Mouse (Mus musculus): ENCODE data around the gene Olfr1418. TPM values are rescaled to one million over a fixed set of nuclear protein-coding genes. Genes with fewer than 3 reads are reported as not detected.

The Olfr1418 gene
- total RNA-seq, 2 experiments from 2014 or later: not detected

- no peak for DNase-seq (ENCODE audit: low spot score in 2 of 2)
These were observed 49.0 kb downstream of the Olfr1418 start for GRCm38 (mm10) chr19:11811688-11812365.

GRCm38 (mm10) chr19:11810856-11811255, 50.0 kb downstream of the Olfr1418 start:
- no peak for DNase-seq (ENCODE audit: low spot score in 2 of 2)

DNA sequence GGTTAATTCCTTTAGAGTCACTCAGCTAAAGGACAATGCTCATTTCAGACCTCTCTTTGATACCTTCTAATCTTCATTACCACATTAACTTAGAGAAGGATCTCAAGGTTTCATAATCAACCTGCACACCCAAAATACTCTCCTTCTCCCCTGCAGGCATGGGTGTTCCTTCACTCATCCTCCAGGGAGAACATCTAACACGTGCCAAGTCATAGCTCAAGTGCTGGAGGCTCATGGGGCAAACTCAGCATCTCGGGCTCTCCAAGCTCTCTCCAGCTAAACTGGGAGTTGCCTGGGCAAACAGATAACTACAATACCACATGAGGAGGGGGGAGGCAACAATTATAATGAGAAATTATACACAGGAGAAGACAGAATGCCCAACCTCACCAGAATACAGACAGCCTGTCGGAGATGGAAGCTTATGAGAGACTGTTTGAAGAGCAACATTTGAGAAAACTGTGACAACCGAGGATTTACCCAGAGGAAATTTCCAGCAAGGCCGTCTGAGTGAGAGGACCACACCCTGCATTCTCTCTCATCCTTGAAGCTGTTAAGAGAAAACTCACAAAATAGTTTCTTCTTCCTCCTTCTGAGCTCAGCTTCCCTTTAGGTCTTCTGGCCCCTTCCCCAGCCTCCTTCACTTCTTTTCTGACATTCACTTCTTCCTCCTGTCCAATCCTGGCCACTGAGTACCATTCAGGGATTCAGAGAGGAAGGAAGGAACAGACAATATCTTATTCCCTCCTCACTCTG, 50.7 kb downstream of the Olfr1418 start:
- no peak for DNase-seq (ENCODE audit: low spot score in 2 of 2)

DNA sequence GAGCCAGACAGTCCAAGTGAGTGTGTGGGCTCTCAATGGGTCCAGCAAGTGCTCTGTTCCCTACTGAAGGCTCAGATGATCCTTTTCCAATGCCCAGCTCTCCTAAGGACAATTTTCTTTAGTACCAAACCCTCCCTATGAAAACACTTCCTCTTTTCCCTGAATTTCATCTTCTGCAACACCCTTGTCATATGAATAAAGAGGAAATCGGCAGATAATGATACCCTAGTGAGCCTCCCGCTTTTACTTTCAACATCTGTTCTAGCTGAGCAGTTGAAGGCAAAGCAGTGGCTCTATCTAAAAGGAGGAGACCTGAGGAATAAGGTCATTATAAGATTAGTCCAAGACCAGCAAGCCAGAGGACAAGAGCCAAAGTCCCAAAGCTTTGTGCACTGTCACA, 52.4 kb downstream of the Olfr1418 start:
- no peak for DNase-seq (ENCODE audit: low spot score in 2 of 2)

GRCm38 (mm10) chr19:11807822-11808221, 53.0 kb downstream of the Olfr1418 start:
- DNase-seq (ENCODE audit: low spot score in 2 of 2): no peak

- no peak for DNase-seq (ENCODE audit: low spot score in 2 of 2)
These were observed 53.6 kb downstream of the Olfr1418 start for GRCm38 (mm10) chr19:11807251-11807650.

GRCm38 (mm10) chr19:11804423-11804822, 56.4 kb downstream of the Olfr1418 start:
- DNase-seq (ENCODE audit: low spot score in 2 of 2): no peak

Other genes starting within 250 kb of the Olfr1418 start
- 1 to 10 TPM; 1.0 to 1.8 TPM for gene Ms4a2, start 237.3 kb downstream of the Olfr1418 start, total RNA-seq (2021)
- not detected for gene Ms4a3, start 220.2 kb downstream of the Olfr1418 start, total RNA-seq (2021)
- gene Oosp2, start 200.5 kb downstream of the Olfr1418 start, total RNA-seq (2021): not detected
- gene Oosp1, start 169.9 kb downstream of the Olfr1418 start, total RNA-seq (2021): not detected
- gene Oosp3, start 164.0 kb downstream of the Olfr1418 start, total RNA-seq (2021): not detected
- not detected for gene Gif, start 113.5 kb downstream of the Olfr1418 start, total RNA-seq (2021)
- gene Mrpl16, start 90.7 kb downstream of the Olfr1418 start, total RNA-seq (2021): 10 to 100 TPM; 40.0 to 40.7 TPM
- 1 to 10 TPM; 1.2 to 2.1 TPM for gene Stx3, start 41.7 kb downstream of the Olfr1418 start, total RNA-seq (2021)
- not detected for gene Olfr1417, start 21.8 kb downstream of the Olfr1418 start, total RNA-seq (2021)
- not detected for gene Olfr1419, start 14.0 kb upstream of the Olfr1418 start, total RNA-seq (2021)
- not detected for gene Olfr1420, start 25.5 kb upstream of the Olfr1418 start, total RNA-seq (2021)
- 10 to 100 TPM; 29.6 to 32.7 TPM for gene Patl1, start 51.3 kb upstream of the Olfr1418 start, total RNA-seq (2021)
- gene Osbp, start 104.9 kb upstream of the Olfr1418 start, total RNA-seq (2021): 10 to 100 TPM; 80.6 to 85.0 TPM
- not detected for gene Olfr1423, start 180.3 kb upstream of the Olfr1418 start, total RNA-seq (2021)
- gene Olfr1424, start 201.6 kb upstream of the Olfr1418 start, total RNA-seq (2021): not detected
- not detected for gene Olfr1425, start 216.7 kb upstream of the Olfr1418 start, total RNA-seq (2021)
- not detected for gene Olfr1426, start 230.9 kb upstream of the Olfr1418 start, total RNA-seq (2021)
- not detected for gene Olfr1427, start 242.3 kb upstream of the Olfr1418 start, total RNA-seq (2021)